In the genomic region with DNA sequence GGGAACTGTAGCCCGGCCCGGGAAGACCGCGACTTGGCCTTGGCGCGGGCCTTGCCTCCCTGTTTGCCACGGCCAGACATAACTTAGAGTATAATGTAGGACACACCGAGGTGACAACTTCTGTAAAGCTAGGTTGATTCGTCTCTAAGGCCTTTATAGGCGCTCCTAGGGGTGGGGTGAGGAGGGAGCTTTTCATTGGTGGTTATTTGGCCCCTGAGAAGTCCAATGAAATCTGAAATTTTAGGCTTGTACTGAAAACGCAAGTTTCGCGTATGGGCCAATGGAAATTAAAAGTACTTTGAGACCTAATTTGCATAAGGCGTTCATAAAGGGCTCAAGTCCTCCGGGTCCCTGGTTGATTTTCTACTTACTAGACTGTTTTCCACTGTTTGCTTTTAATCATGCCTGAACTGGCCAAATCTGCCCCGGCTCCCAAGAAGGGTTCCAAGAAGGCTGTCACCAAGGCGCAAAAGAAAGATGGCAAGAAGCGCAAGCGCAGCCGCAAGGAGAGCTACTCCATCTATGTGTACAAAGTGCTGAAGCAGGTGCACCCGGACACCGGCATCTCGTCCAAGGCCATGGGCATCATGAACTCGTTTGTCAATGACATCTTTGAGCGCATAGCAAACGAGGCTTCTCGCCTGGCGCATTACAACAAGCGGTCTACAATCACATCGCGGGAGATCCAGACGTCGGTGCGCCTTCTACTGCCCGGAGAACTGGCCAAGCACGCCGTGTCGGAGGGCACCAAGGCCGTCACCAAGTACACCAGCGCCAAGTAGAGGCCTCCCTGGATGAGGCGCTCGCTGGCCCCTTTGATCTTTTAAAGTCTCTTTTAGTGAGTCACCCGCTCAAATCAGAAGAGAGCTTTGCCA, we compare ENCODE assay signal across 1 mouse cellular context.
TF ChIP-seq lines count a peak whose summit lies in the region.

A gene (minus strand): TSS at position 116 of the 875 bp plus-strand sequence.
A gene (plus strand): TSS at position 355 of the 875 bp plus-strand sequence.

TF ChIP-seq in CH12.LX, 34 proteins besides CTCF, POLR2A, EP300 and RAD21 (continued from another document):
- TF ChIP-seq ELF1 (IDR thresholded peaks at IDR 0.05; ENCODE audit: low read depth, low read length) (peak; percentile 46; the same call in 1 of the 2 replicates), SIN3A (IDR thresholded peaks at IDR 0.05; ENCODE audit: low read length) (0 out of 2 replicates have a peak, but pooled peaks have one; percentile 40), NELFE (IDR thresholded peaks at IDR 0.05; ENCODE audit: low read depth, low read length) (peak; percentile 96), MAX (IDR thresholded peaks at IDR 0.05; ENCODE audit: low read length) (peak; percentile 61), UBTF (IDR thresholded peaks at IDR 0.05; ENCODE audit: low read depth, low read length) (peak; percentile 86), POLR2AphosphoS2 (IDR thresholded peaks at IDR 0.05; ENCODE audit: low read depth, low read length) (peak; percentile 99), SMC3 (IDR thresholded peaks at IDR 0.05; ENCODE audit: low read depth, low read length) (0 out of 2 replicates have a peak, but pooled peaks have one; percentile 4), MYC (IDR thresholded peaks at IDR 0.05; ENCODE audit: low read depth, low read length) (0 out of 2 replicates have a peak, but pooled peaks have one; percentile 18), MXI1 (IDR thresholded peaks at IDR 0.05; ENCODE audit: low read depth, low read length) (peak; percentile 92), HCFC1 (IDR thresholded peaks at IDR 0.05; ENCODE audit: low read depth, low read length) (peak; percentile 65), IRF4 (IDR thresholded peaks at IDR 0.05; ENCODE audit: low read depth, low read length) (no peak; the same call in 1 of the 2 replicates), MAFK (IDR thresholded peaks at IDR 0.05; ENCODE audit: insufficient replicate concordance, low read length) (peak; percentile 68; the same call in 1 of the 2 replicates), MAZ (IDR thresholded peaks at IDR 0.05; ENCODE audit: low read depth, low read length) (peak; percentile 53; the same call in 1 of the 2 replicates), MEF2A (IDR thresholded peaks at IDR 0.05; ENCODE audit: borderline replicate concordance, low read depth, low read length) (peak; percentile 31; the same call in 1 of the 2 replicates), E2F4 (IDR thresholded peaks at IDR 0.05; ENCODE audit: insufficient replicate concordance, low read depth, low read length) (0 out of 2 replicates have a peak, but pooled peaks have one; percentile 24)
TF ChIP-seq in CH12.LX: peak in this region for 20.
